Mouse (Mus musculus): ENCODE results near the gene Gnai1. TPM values are rescaled to one million over a fixed set of nuclear protein-coding genes. Genes with fewer than 3 reads are reported as not detected.

The Gnai1 gene
- under 1 TPM in 1 of 2 experiments, not detected in 1; 0.25 TPM for polyA plus RNA-seq (2017; shearing (Covaris generic))

DNA sequence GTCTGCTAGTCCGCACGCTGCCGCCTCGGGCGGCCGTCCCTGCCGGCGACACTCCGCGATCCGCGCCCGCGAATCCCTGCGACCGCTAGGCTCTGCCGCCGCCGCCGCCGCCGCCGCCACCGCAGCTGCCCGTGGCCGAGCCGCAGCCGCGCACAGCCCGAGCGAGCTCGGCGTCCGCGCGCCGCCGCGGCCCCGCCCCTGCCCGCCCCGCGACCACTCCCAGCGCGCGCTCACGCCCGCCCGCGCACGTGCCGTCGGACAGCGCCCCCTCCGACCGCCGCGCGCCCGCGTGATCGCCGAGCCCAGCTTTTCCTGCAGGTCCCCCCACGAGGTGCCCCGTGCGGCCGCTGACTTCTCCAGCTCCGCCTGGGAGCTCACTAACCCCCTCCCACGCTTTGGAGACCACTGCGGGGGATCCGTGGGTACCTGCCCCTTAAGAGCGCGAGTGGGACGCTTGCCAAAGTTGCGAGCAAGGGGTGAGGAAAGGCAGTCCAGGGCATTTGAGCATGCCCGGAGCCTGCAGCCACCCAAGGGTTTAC lies at the start of gene Gnai1:
Gene Gnai1 (minus strand): TSS at position 75 of the 539 bp plus-strand sequence.

Data from activated CD4-positive, CD25-positive, alpha-beta regulatory T cell (primary cell).